Mouse (Mus musculus) small intestine, adult 2 months (tissue): ENCODE results near the gene Cacna1d. TPM values are rescaled to one million over a fixed set of nuclear protein-coding genes. Genes with fewer than 3 reads are reported as not detected.

ENCODE experiments used
- H3K27ac ChIP-seq: fragments of 200-500 bp; 2 replicates; pipeline ENCODE4 v1.5.1; 2012; ENCODE audit warnings: low read depth, low read length, control low read depth, inconsistent platforms; ENCODE audit not compliant: insufficient read depth
- H3K27me3 ChIP-seq: fragments of 200-500 bp; 2 replicates; pipeline ENCODE4 v1.6.1; 2012; ENCODE audit warnings: mild to moderate bottlenecking, moderate library complexity, low read length, inconsistent platforms; ENCODE audit not compliant: control insufficient read depth, insufficient read depth
- H3K36me3 ChIP-seq: fragments of 200-500 bp; 2 replicates; pipeline ENCODE4 v1.6.1; 2012; ENCODE audit warnings: mild to moderate bottlenecking, low read length, control low read depth, inconsistent platforms; ENCODE audit not compliant: control insufficient read depth, insufficient read depth
- H3K4me1 ChIP-seq: fragments of 200-500 bp; 2 replicates; pipeline ENCODE4 v1.6.1; 2012; ENCODE audit warnings: low read length, inconsistent platforms, mixed read lengths; ENCODE audit not compliant: control insufficient read depth, insufficient read depth, insufficient read length
- H3K4me3 ChIP-seq: fragments of 200-500 bp; 2 replicates; pipeline ENCODE4 v1.5.1; 2012; ENCODE audit warnings: low read depth, mild to moderate bottlenecking, control low read depth, inconsistent platforms, low read length, moderate library complexity
- CTCF ChIP-seq: fragments of 200-500 bp; IDR thresholded peaks from 2 replicates; pipeline ENCODE4 v1.5.1; 2012; ENCODE audit warnings: low read depth, mild to moderate bottlenecking, control low read depth, inconsistent platforms, low read length, moderate library complexity, mixed read lengths; ENCODE audit not compliant: insufficient replicate concordance, insufficient read length; ENCODE audit errors: extremely low read depth
- POLR2A ChIP-seq: fragments of 200-500 bp; IDR thresholded peaks from 2 replicates; pipeline ENCODE4 v1.6.1; 2012; ENCODE audit warnings: low read depth, mild to moderate bottlenecking, control low read depth, inconsistent platforms, low read length, moderate library complexity
- WGBS: fragments of 180-500 bp; shearing (Covaris S2); methylation state at CpG from one replicate; pipeline ENCODE4 v1.1.7; 2018; 5-methylcytosine and 5-hydroxymethylcytosine counted together
- polyA plus RNA-seq: library from polyadenylated mRNA; depleted of rRNA; stranded (reverse); fragments of >200 nt; gene quantifications from 2 replicates; pipeline ENCODE4 v1.2.3, GENCODE M21; 2012

Gene Cacna1d
- polyA plus RNA-seq, 1 experiment = 2.3 TPM

DNA sequence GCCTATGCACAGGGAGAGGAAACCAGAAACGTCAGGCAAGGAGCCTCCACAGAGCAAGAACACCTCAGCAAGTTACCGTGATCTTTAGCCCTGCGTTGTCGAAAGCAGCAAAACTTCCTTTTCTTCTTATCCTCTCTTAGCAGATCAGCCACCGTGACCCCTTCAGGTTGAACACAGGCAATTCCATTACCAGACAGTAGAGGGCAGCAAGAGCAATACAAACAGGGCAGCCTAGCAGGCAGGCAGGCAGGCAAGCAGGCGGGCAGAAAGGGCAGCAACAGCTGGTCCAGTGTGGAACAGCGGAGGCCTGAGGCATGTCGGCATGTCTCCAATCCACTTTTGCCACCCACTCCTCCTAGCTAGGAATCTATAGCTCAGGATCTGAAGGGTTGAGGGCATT lies 354.3 kb downstream of the Cacna1d start:
- Histone ChIP-seq H3K36me3 (no peaks in the 10 kb centered on the region), H3K4me3 (no peak overlapping the region), H3K27me3 (no peaks in the 10 kb centered on the region), H3K4me1 (no peaks in the 10 kb centered on the region), H3K27ac (no peak overlapping the region)
- TF ChIP-seq CTCF = peak; percentile 81; the same call in 1 of the 2 replicates
- no peak for TF ChIP-seq POLR2A
- 4% methylated on average over 8 of the region's 8 CpGs for WGBS

DNA sequence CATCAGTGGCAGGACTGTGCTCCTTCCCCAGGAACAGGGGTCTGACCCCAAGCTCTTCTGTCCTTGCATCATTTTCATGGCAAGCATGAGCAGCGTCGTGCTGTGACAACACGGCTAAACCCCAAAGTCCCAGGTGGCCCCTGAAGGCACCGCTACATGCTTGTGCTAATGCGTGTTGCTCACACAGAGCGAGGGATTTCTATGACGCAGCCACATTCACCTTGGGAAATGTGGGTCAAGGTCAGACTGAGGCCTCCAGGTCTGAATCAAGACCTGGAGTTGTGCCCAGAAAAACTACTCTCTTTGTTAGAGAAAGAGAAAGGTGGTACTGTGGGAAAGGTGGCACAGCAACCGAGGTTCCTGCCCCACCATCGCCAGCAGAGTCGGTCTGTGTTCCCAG lies 355.9 kb downstream of the Cacna1d start:
- 87% methylated on average over 10 of the region's 10 CpGs for WGBS
- no peak overlapping the region for H3K4me3 ChIP-seq
- no peaks in the 10 kb centered on the region for H3K36me3 ChIP-seq

DNA sequence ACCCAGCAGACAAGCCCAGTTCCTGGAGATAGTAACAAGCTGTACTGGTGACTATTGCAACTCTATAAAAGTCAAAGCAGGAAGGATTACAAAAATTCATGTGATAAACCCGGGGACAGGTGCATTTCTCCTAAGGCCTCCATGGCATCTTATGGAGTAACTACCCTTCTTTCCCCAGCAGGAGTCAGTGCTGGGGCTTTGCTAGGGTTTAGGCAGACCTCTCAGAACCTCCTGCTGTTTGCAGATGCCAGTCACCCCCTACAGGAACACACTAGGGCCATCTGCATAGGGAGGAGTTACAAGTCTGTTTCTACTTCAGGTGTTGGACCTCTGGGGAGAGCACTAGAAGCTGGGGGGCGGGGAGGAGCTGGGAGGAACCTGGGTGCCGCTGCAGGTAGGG lies 357.6 kb downstream of the Cacna1d start:
- WGBS = 48% methylated on average over 3 of the region's 3 CpGs
- Histone ChIP-seq H3K4me1 (no peaks in the 10 kb centered on the region), H3K36me3 (no peaks in the 10 kb centered on the region), H3K27me3 (no peaks in the 10 kb centered on the region), H3K27ac (no peak overlapping the region), H3K4me3 (no peak overlapping the region)
- no peak for TF ChIP-seq POLR2A
- peak; percentile 20; the same call in 1 of the 2 replicates for TF ChIP-seq CTCF

More for the DNA sequence above, 355.9 kb downstream of the Cacna1d start:
- TF ChIP-seq CTCF (no peak), POLR2A (no peak)
- no peaks in the 10 kb centered on the region for H3K27me3 ChIP-seq
- no peak overlapping the region for H3K27ac ChIP-seq
- H3K4me1 ChIP-seq = no peaks in the 10 kb centered on the region

DNA sequence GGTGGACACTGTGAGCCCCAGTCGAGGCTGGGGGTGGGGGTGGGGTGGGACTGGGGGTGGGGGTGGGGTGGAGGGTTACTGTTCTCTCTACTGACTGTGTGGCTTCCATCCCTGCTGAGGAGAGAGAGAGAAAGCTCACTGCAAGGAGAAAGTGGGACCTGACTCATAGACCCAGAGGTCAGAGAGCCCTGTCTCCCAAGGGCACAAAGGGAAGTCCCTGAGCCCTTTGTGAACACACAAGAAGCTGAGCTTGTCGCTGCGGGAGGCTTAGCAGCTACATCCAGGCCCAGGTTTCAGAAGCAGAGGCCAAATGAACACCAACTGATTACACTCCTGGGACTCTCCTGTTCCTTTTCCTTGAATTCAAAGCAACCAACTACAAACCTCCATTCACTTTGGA lies 360.0 kb downstream of the Cacna1d start:
- TF ChIP-seq POLR2A (no peak), CTCF (no peak)
- no peaks in the 10 kb centered on the region for H3K27me3 ChIP-seq
- 40% methylated on average over 3 of the region's 3 CpGs for WGBS
- no peak overlapping the region for H3K4me3 ChIP-seq
- no peaks in the 10 kb centered on the region for H3K36me3 ChIP-seq
- no peak overlapping the region for H3K27ac ChIP-seq
- H3K4me1 ChIP-seq = no peaks in the 10 kb centered on the region

DNA sequence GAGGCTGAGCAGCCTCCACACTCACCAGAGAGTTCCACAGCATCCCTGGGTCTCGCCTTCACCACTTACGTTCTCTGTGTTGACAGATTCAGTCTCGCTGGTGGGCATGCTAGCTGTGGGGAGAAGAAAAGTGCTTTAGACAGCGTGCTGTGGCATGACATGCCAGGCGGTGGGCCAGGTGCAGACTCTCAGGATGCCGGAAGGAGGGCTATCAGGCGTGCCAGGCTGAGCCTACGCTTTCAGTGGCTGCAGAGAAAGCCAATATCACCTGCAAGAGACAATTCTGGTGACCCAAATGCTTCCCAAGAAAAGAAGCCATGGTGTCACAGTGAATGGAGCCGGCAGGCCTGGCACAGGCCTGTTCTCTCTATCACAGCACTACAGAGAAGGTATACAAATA lies 361.2 kb downstream of the Cacna1d start:
- Histone ChIP-seq H3K4me1 (no peaks in the 10 kb centered on the region), H3K27ac (no peak overlapping the region), H3K27me3 (no peaks in the 10 kb centered on the region), H3K4me3 (no peak overlapping the region), H3K36me3 (no peaks in the 10 kb centered on the region)
- TF ChIP-seq CTCF (no peak), POLR2A (no peak)
- 93% methylated on average over 9 of the region's 9 CpGs for WGBS

DNA sequence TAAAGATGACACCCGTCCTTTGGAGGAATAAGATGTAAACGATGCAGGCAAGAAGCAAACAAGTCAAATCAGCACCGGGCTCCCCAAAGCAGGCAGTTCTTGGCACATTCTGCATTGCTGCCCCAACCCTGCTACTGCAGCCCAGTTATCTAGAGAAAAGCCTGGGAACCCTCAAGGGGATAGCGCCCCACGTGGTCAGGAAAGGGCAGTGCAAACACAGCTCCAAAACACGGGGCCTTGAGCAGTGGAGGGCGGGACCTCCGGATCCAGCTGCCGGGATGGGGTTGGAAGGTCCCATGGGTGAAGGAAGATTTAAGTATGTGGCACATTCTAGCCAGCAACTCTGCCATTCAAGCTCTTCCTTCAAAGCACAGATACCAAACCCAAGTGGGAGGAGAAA lies 361.9 kb downstream of the Cacna1d start:
- WGBS = 29% methylated on average over 9 of the region's 9 CpGs

GRCm38 (mm10) chr14:30124951-30125690 lies 366.1 kb downstream of the Cacna1d start:
- WGBS = 59% methylated on average over 20 of the region's 20 CpGs
- TF ChIP-seq CTCF (no peak), POLR2A (no peak)
- H3K36me3 ChIP-seq = no peaks in the 10 kb centered on the region
- peak overlapping the region; percentile 19; the same call in 1 of the 2 replicates for H3K4me3 ChIP-seq
- no peak overlapping the region for H3K27ac ChIP-seq
- no peaks in the 10 kb centered on the region for H3K27me3 ChIP-seq
- no peaks in the 10 kb centered on the region for H3K4me1 ChIP-seq

More for the DNA sequence above, 361.9 kb downstream of the Cacna1d start:
- TF ChIP-seq CTCF = peak; percentile 60; the same call in 1 of the 2 replicates
- no peak for TF ChIP-seq POLR2A
- no peak overlapping the region for H3K27ac ChIP-seq
- H3K4me1 ChIP-seq = no peaks in the 10 kb centered on the region
- H3K4me3 ChIP-seq = no peak overlapping the region
- no peaks in the 10 kb centered on the region for H3K27me3 ChIP-seq
- no peaks in the 10 kb centered on the region for H3K36me3 ChIP-seq
